Mouse (Mus musculus) heart, postnatal 0 days (tissue): ENCODE measurements around the gene Cep55. TPM values are rescaled to one million over a fixed set of nuclear protein-coding genes. Genes with fewer than 3 reads are reported as not detected.
A peak's percentile ranks its signal among the peaks of the same experiment; 100 is the strongest.

Experiments used
- ATAC-seq: fragments of 200-750 bp; cut with Nextera tagmentation; 2 replicates; pipeline ENCODE4 v1.8.0; 2017; ENCODE audit warnings: low read depth, moderate number of reproducible peaks, moderate library complexity; ENCODE audit not compliant: insufficient read depth
- DNase-seq: peaks from one replicate; pipeline ENCODE4 v3.0.0-alpha.2; 2016; ENCODE audit warnings: low spot score
- H3K27ac ChIP-seq: fragments of 300-500 bp; sonication (generic); 2 replicates; pipeline ENCODE4 v1.5.1; 2014; ENCODE audit warnings: low read depth, mild to moderate bottlenecking
- H3K27me3 ChIP-seq: fragments of 300-500 bp; sonication (generic); 2 replicates; pipeline ENCODE4 v1.6.1; 2014; ENCODE audit warnings: low read length, mixed read lengths; ENCODE audit not compliant: control insufficient read depth, insufficient read depth
- H3K36me3 ChIP-seq: fragments of 300-500 bp; sonication (generic); replicated peaks from 2 replicates; pipeline ENCODE4 v1.6.1; 2014; ENCODE audit warnings: low read length, mixed read lengths; ENCODE audit not compliant: control insufficient read depth, insufficient read depth
- H3K4me1 ChIP-seq: fragments of 300-500 bp; sonication (generic); 2 replicates; pipeline ENCODE4 v1.6.1; 2014; ENCODE audit warnings: antibody characterized with exemption; ENCODE audit not compliant: control insufficient read depth, insufficient read depth
- H3K4me2 ChIP-seq: fragments of 300-500 bp; sonication (generic); 2 replicates; pipeline ENCODE4 v1.6.1; 2014; ENCODE audit warnings: low read depth, mild to moderate bottlenecking, low read length, moderate library complexity
- H3K4me3 ChIP-seq: fragments of 300-500 bp; sonication (generic); 2 replicates; pipeline ENCODE4 v1.5.1; 2014; ENCODE audit warnings: low read depth, low read length
- H3K9ac ChIP-seq: fragments of 300-500 bp; sonication (generic); replicated peaks from 2 replicates; pipeline ENCODE4 v1.6.1; 2014; ENCODE audit warnings: low read depth, low read length, mixed read lengths
- H3K9me3 ChIP-seq: fragments of 300-500 bp; sonication (generic); replicated peaks from 2 replicates; pipeline ENCODE4 v1.6.1; 2016; ENCODE audit warnings: low read length; ENCODE audit not compliant: control insufficient read depth
- CTCF ChIP-seq: IDR thresholded peaks from 2 replicates; pipeline ENCODE4 v1.5.1; 2016; ENCODE audit warnings: antibody characterized with exemption, control low read depth, low read depth
- EP300 ChIP-seq: IDR thresholded peaks from 2 replicates; pipeline ENCODE4 v1.6.1; 2016; ENCODE audit warnings: antibody characterized with exemption, low read depth
- WGBS: fragments of 180-500 bp; shearing (Covaris S2); extraction: QIAGEN DNeasy Blood & Tissue Kit; methylation state at CpG from one replicate; pipeline ENCODE4 v1.1.7; 2014; 5-methylcytosine and 5-hydroxymethylcytosine counted together
- polyA plus RNA-seq: library from polyadenylated mRNA; unstranded; fragments of >200 nt; fragmentation: Nextera tagmentation; extraction: Ambion mirVana; gene quantifications from 2 replicates; pipeline ENCODE4 v1.2.1, GENCODE M21; 2015
- total RNA-seq: library from RNA; depleted of rRNA; stranded (reverse); fragments of >200 nt; gene quantifications from 2 replicates; pipeline ENCODE4 v1.2.3, GENCODE M21; 2014; ENCODE audit warnings: low replicate concordance; rRNA removed

Cep55 gene
- total and polyA plus RNA-seq, 2 experiments from 2014 or later = 9.2 to 19.1 TPM

- Histone ChIP-seq H3K4me3 (no peak overlapping the region), H3K27me3 (no peaks in the 10 kb centered on the region), H3K9me3 (no peaks in the 10 kb centered on the region), H3K9ac (no peak overlapping the region), H3K4me1 (no peaks in the 10 kb centered on the region), H3K27ac (no peak overlapping the region), H3K36me3 (no peaks in the 10 kb centered on the region), H3K4me2 (no peak overlapping the region)
- no peak for DNase-seq
- no peak for ATAC-seq
- WGBS = 81% methylated on average over 7 of the region's 7 CpGs
- no peak for TF ChIP-seq EP300
- TF ChIP-seq CTCF = no peak
Measured at GRCm38 (mm10) chr19:38114834-38115491, 60.2 kb downstream of the Cep55 start.

GRCm38 (mm10) chr19:38120123-38120760 is 65.4 kb downstream of the Cep55 start:
- H3K4me1 ChIP-seq = no peaks in the 10 kb centered on the region
- no peak overlapping the region for H3K4me3 ChIP-seq
- H3K9me3 ChIP-seq = no peaks in the 10 kb centered on the region
- DNase-seq (no peak), ATAC-seq (no peak)
- H3K4me2 ChIP-seq = no peak overlapping the region
- TF ChIP-seq CTCF (no peak), EP300 (no peak)
- 78% methylated on average over 5 of the region's 5 CpGs for WGBS
- H3K27me3 ChIP-seq = peaks cover 32% of the 10 kb centered on the region
- no peaks in the 10 kb centered on the region for H3K36me3 ChIP-seq
- no peak overlapping the region for H3K9ac ChIP-seq
- H3K27ac ChIP-seq = no peak overlapping the region

- Histone ChIP-seq H3K4me1 (no peaks in the 10 kb centered on the region), H3K4me2 (peak overlapping the region; percentile 92), H3K4me3 (peak overlapping the region; percentile 52), H3K9me3 (no peaks in the 10 kb centered on the region), H3K9ac (no peak overlapping the region), H3K36me3 (no peaks in the 10 kb centered on the region), H3K27ac (no peak overlapping the region), H3K27me3 (peaks cover 38% of the 10 kb centered on the region)
- no peak for ATAC-seq
- DNase-seq = no peak
- TF ChIP-seq EP300 = no peak
- TF ChIP-seq CTCF = no peak
- WGBS = 20% methylated on average over 9 of the region's 9 CpGs
Measured at GRCm38 (mm10) chr19:38123921-38124320, 69.1 kb downstream of the Cep55 start.

Other genes with a start within 250 kb of the Cep55 start
- gene Myof, start 11.4 kb upstream of the Cep55 start, total RNA-seq = 9.5 and 13.3 TPM in 2 replicates
- gene Myof, start 11.4 kb upstream of the Cep55 start, polyA plus RNA-seq = 2.8 and 3.0 TPM in 2 replicates
- gene Ffar4, start 42.1 kb downstream of the Cep55 start, total RNA-seq = 0.12 TPM in 1 of 2 replicates, not detected in the other
- gene Ffar4, start 42.1 kb downstream of the Cep55 start, polyA plus RNA-seq = 0.33 TPM in 1 of 2 replicates, not detected in the other
- gene Rbp4, start 70.3 kb downstream of the Cep55 start, total RNA-seq = 2.1 TPM in 1 of 2 replicates, not detected in the other
- 0.87 and 1.5 TPM in 2 replicates for gene Rbp4, start 70.3 kb downstream of the Cep55 start, polyA plus RNA-seq
- gene Pde6c, start 77.8 kb downstream of the Cep55 start, total RNA-seq = not detected in 2 replicates
- not detected in 2 replicates for gene Pde6c, start 77.8 kb downstream of the Cep55 start, polyA plus RNA-seq
- gene Fra10ac1, start 169.1 kb downstream of the Cep55 start, total RNA-seq = 4.1 TPM in 1 of 2 replicates, not detected in the other
- 26.2 and 26.6 TPM in 2 replicates for gene Fra10ac1, start 169.1 kb downstream of the Cep55 start, polyA plus RNA-seq
- gene Lgi1, start 209.5 kb downstream of the Cep55 start, total RNA-seq = not detected in 2 replicates
- gene Lgi1, start 209.5 kb downstream of the Cep55 start, polyA plus RNA-seq = 0.18 TPM in 1 of 2 replicates, not detected in the other